Mouse (Mus musculus) thymus, adult 2 months (tissue): Measurements from ENCODE around the gene Rtf2.

Experiments
- CTCF ChIP-seq: fragments of 200-500 bp; IDR thresholded peaks from 2 replicates; pipeline ENCODE4 v1.5.1; 2012; ENCODE audit warnings: mild to moderate bottlenecking, control low read depth, low read length, moderate library complexity, borderline replicate concordance; ENCODE audit not compliant: control insufficient read depth, poor library complexity, insufficient read depth; ENCODE audit errors: extremely low read depth
- POLR2A ChIP-seq: fragments of 200-500 bp; IDR thresholded peaks from 2 replicates; pipeline ENCODE4 v1.6.1; 2012; ENCODE audit warnings: mild to moderate bottlenecking, low read length, control low read depth, moderate library complexity; ENCODE audit not compliant: control insufficient read depth, poor library complexity, insufficient read depth; ENCODE audit errors: extremely low read depth

DNA sequence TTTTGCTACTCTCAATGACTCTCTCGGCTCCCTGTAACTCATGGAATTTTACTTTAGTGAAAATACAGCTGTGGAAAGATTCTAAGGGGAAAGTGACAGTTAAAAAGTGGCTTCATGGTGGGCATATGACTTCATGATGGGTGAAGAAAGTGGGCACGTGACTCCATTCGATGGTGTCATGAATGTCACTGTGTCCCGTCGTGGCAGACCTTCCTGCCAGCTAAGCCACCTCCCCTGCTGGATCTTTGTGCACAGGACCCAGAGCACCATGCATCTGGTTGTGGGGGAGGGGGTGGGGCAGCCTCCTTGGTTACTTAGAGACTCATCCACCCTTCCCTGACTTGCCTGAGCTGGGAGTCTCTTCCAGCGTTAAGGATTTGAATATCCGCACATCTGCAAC, 36.1 kb upstream of the Rtf2 start:
- TF ChIP-seq CTCF (no peak), POLR2A (no peak)
